Mouse (Mus musculus) embryonic facial prominence, embryonic 11.5 days (tissue): ENCODE results near the gene Nanos1. TPM values are rescaled to one million over a fixed set of nuclear protein-coding genes. Genes with fewer than 3 reads are reported as not detected.

Source experiments
- ATAC-seq: fragments of 200-750 bp; cut with Nextera tagmentation; replicated peaks from 2 replicates; pipeline ENCODE4 v1.8.0; 2017; ENCODE audit warnings: low read depth; ENCODE audit not compliant: insufficient number of reproducible peaks, low FRiP score, low TSS enrichment
- DNase-seq: peaks from one replicate; pipeline ENCODE4 v3.0.0-alpha.2; 2015; ENCODE audit warnings: low spot score
- H3K27ac ChIP-seq: fragments of 300-500 bp; sonication (generic); replicated peaks from 2 replicates; pipeline ENCODE4 v1.5.1; 2014; ENCODE audit warnings: mild to moderate bottlenecking, low read depth, low read length, control low read depth
- H3K27me3 ChIP-seq: fragments of 300-500 bp; sonication (generic); 2 replicates; pipeline ENCODE4 v1.6.1; 2014; ENCODE audit warnings: mild to moderate bottlenecking, low read length, moderate library complexity, mixed read lengths; ENCODE audit not compliant: control insufficient read depth, insufficient read depth
- H3K36me3 ChIP-seq: fragments of 300-500 bp; sonication (generic); replicated peaks from 2 replicates; pipeline ENCODE4 v1.6.1; 2014; ENCODE audit warnings: low read depth, mild to moderate bottlenecking, low read length, moderate library complexity, mixed read lengths; ENCODE audit not compliant: control insufficient read depth, insufficient read depth
- H3K4me1 ChIP-seq: fragments of 300-500 bp; sonication (generic); 2 replicates; pipeline ENCODE4 v1.6.1; 2014; ENCODE audit warnings: low read length, mixed read lengths; ENCODE audit not compliant: control insufficient read depth, insufficient read depth
- H3K4me2 ChIP-seq: fragments of 300-500 bp; sonication (generic); 2 replicates; pipeline ENCODE4 v1.6.1; 2014; ENCODE audit warnings: low read depth, mild to moderate bottlenecking, control low read depth, low read length, moderate library complexity
- H3K4me3 ChIP-seq: fragments of 300-500 bp; sonication (generic); 2 replicates; pipeline ENCODE4 v1.5.1; 2014; ENCODE audit warnings: low read depth, low read length, control low read depth
- H3K9ac ChIP-seq: fragments of 300-500 bp; sonication (generic); replicated peaks from 2 replicates; pipeline ENCODE4 v1.6.1; 2014; ENCODE audit warnings: mild to moderate bottlenecking, control low read depth, low read length
- H3K9me3 ChIP-seq: fragments of 300-500 bp; sonication (generic); replicated peaks from 2 replicates; pipeline ENCODE4 v1.6.1; 2016; ENCODE audit warnings: mild to moderate bottlenecking, low read length, inconsistent platforms, mixed read lengths; ENCODE audit not compliant: control insufficient read depth
- WGBS: fragments of 180-500 bp; shearing (Covaris S2); extraction: QIAGEN DNeasy Blood & Tissue Kit; methylation state at CpG from one replicate; pipeline ENCODE4 v1.1.7; 2014; 5-methylcytosine and 5-hydroxymethylcytosine counted together
- polyA plus RNA-seq: library from polyadenylated mRNA; unstranded; fragments of >200 nt; fragmentation: Nextera tagmentation; extraction: Ambion mirVana; gene quantifications from 2 replicates; pipeline ENCODE4 v1.2.1, GENCODE M21; 2014

Gene Nanos1
- polyA plus RNA-seq, 1 experiment from 2014 or later: 2.3 TPM

- WGBS: 60% methylated on average over 1 of the region's 1 CpGs
- H3K4me2 ChIP-seq: no peak overlapping the region
- DNase-seq (no peak), ATAC-seq (no peak)
- no peak overlapping the region for H3K9ac ChIP-seq
- H3K36me3 ChIP-seq: no peaks in the 10 kb centered on the region
- H3K4me3 ChIP-seq: no peak overlapping the region
- H3K9me3 ChIP-seq: no peaks in the 10 kb centered on the region
- H3K27me3 ChIP-seq: no peaks in the 10 kb centered on the region
- H3K27ac ChIP-seq: no peak overlapping the region
- no peaks in the 10 kb centered on the region for H3K4me1 ChIP-seq
Measured at GRCm38 (mm10) chr19:60740560-60740959, 15.2 kb upstream of the Nanos1 start.

DNA sequence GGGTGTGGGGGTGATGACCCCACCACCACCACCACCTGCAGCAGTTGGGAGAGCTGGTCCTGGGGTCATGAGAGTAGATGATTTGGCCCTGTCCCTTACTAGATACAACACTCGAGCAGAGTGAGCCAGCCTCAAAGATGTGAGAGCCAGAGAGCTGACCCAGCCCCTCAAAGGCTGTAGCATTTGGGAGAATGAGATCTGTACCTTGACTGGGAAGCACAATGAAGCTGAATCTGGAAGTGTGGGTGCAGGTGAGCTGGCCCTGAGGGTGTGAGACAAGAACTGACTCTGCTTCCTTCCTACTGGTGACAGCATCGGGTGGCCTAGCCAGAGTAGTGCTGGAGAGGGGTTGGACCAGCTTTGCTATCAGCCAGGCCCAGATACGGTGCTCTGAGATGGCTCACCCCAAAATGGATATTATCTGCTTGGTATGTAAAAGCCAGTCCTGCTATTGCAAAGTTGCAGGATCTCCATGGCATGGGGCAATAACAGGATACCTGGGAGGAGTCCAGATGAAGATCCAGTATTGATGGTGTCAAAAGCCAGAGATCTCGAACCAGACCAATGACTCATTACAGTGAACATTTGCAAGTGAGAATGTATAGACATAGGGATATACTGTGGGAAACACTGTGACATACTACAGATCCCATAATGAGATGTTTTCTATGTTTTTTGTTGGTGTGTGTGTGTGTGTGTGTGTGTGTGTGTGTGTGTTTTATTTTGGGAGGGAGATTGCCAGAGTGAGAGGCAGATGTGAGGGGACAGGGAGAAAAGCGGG is 11.8 kb upstream of the Nanos1 start:
- ATAC-seq (no peak), DNase-seq (no peak)
- Histone ChIP-seq H3K4me1 (no peaks in the 10 kb centered on the region), H3K36me3 (no peaks in the 10 kb centered on the region), H3K4me3 (no peak overlapping the region), H3K27me3 (no peaks in the 10 kb centered on the region), H3K9me3 (no peaks in the 10 kb centered on the region), H3K4me2 (no peak overlapping the region), H3K27ac (no peak overlapping the region), H3K9ac (no peak overlapping the region)
- WGBS: 72% methylated on average over 5 of the region's 5 CpGs

DNA sequence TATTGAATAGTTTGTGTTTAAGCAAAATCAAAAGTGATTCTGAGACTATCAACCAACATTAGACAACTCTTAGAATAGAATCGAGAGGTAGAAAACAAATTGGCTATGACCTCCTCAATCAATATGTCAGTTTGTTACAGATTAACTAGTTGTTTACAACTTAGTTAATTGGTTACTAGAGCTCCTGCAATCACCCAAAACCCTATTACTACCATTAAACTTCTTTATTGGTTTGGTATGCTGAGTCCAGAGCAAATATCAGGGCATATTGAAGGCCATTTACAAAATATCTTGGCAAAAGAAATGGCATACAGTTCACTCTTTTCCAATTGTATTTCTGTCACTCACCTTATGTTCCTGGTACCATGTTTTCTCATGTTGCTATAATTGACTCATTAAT is 8.0 kb upstream of the Nanos1 start:
- DNase-seq (no peak), ATAC-seq (no peak)
- no peak overlapping the region for H3K27ac ChIP-seq
- H3K4me2 ChIP-seq: no peak overlapping the region
- 79% methylated on average over 1 of the region's 1 CpGs for WGBS
- no peaks in the 10 kb centered on the region for H3K27me3 ChIP-seq
- H3K9me3 ChIP-seq: no peaks in the 10 kb centered on the region
- no peak overlapping the region for H3K4me3 ChIP-seq
- no peaks in the 10 kb centered on the region for H3K36me3 ChIP-seq
- H3K9ac ChIP-seq: no peak overlapping the region
- no peaks in the 10 kb centered on the region for H3K4me1 ChIP-seq

DNA sequence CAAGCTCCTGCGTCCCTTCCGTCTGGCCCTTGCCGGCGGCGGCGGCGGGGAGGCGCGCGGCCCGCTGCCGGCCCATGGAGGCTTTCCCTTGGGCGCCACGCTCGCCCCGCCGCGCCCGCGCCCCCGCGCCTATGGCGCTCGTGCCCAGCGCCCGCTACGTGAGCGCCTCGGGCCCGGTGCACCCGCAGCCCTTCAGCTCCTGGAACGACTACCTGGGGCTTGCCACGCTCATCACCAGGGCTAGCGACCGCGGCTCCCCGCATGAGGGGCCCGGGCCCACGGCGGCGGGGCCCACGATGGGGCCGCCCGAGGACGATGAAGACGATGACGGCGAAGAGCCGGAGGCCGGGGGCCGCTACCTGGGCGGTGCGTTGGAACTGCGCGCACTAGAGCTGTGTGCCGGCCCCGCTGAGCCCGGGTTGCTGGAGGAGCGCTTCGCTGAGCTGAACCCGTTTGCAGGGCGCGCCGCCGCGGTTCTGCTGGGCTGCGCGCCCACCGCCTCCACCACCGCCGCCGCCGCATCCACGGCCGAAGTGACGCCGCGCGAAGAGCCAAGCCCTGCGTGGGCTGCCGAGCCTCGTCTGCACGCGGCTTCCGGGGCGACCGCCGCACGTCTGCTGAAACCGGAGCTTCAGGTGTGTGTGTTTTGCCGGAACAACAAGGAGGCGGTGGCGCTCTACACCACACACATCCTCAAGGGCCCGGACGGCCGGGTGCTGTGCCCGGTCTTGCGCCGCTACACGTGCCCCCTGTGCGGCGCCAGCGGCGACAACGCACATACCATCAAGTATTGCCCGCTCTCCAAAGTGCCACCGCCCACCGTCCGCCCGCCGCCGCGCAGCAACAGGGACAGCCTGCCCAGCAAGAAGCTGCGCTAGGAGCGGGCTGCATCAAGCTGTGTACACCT is 658 bp downstream of the Nanos1 start:
- peak; percentile 70 for ATAC-seq
- H3K36me3 ChIP-seq: peaks cover 2% of the 10 kb centered on the region
- no peaks in the 10 kb centered on the region for H3K4me1 ChIP-seq
- peak overlapping the region; percentile 73 for H3K4me3 ChIP-seq
- under 1% methylated on average over 97 of the region's 115 CpGs for WGBS
- no peaks in the 10 kb centered on the region for H3K9me3 ChIP-seq
- peak; percentile 49 for DNase-seq
- H3K27me3 ChIP-seq: no peaks in the 10 kb centered on the region
- 0 out of 2 replicates have a peak overlapping the region, but pooled peaks have one; percentile 28 for H3K27ac ChIP-seq
- peak overlapping the region; percentile 100 for H3K4me2 ChIP-seq
- peak overlapping the region; percentile 65 for H3K9ac ChIP-seq

GRCm38 (mm10) chr19:60757099-60757785 is 1.5 kb downstream of the Nanos1 start:
- H3K9ac ChIP-seq: no peak overlapping the region
- H3K4me1 ChIP-seq: no peaks in the 10 kb centered on the region
- peaks cover 2% of the 10 kb centered on the region for H3K36me3 ChIP-seq
- no peaks in the 10 kb centered on the region for H3K9me3 ChIP-seq
- no peak for ATAC-seq
- H3K27ac ChIP-seq: no peak overlapping the region
- peak overlapping the region; percentile 73 for H3K4me3 ChIP-seq
- no peak for DNase-seq
- H3K27me3 ChIP-seq: no peaks in the 10 kb centered on the region
- H3K4me2 ChIP-seq: peak overlapping the region; percentile 100
- WGBS: 6% methylated on average over 25 of the region's 25 CpGs

GRCm38 (mm10) chr19:60758896-60759835 is 3.4 kb downstream of the Nanos1 start:
- peaks cover 11% of the 10 kb centered on the region for H3K36me3 ChIP-seq
- no peaks in the 10 kb centered on the region for H3K9me3 ChIP-seq
- H3K4me1 ChIP-seq: no peaks in the 10 kb centered on the region
- H3K27ac ChIP-seq: no peak overlapping the region
- no peak overlapping the region for H3K4me2 ChIP-seq
- no peak overlapping the region for H3K9ac ChIP-seq
- no peak overlapping the region for H3K4me3 ChIP-seq
- WGBS: 73% methylated on average over 4 of the region's 4 CpGs
- DNase-seq (no peak), ATAC-seq (no peak)
- no peaks in the 10 kb centered on the region for H3K27me3 ChIP-seq

DNA sequence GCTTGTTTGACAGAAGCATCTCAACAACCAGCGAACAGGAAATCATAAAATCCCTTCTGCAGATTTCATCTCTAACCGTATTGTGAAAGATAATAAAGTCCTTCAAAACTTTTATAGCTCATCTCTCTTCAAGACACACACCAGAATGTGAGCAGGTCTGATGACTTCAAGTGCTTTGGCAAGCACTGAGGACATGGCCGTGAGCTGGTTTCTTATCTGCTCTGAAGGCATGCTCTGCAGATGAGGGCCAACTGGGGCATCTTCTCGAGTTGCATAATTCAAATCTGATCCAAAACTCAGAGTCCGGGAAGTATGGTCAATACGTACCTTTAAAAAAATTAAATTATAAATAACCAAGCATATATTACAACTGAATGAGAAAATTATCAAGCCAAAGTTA is 17.6 kb downstream of the Nanos1 start:
- H3K4me2 ChIP-seq: no peak overlapping the region
- H3K36me3 ChIP-seq: peaks cover 21% of the 10 kb centered on the region

More for the DNA sequence above, 17.6 kb downstream of the Nanos1 start:
- H3K27ac ChIP-seq: no peak overlapping the region
- WGBS: 93% methylated on average over 6 of the region's 6 CpGs
- H3K4me3 ChIP-seq: no peak overlapping the region
- no peaks in the 10 kb centered on the region for H3K9me3 ChIP-seq
- H3K4me1 ChIP-seq: no peaks in the 10 kb centered on the region
- DNase-seq (no peak), ATAC-seq (no peak)
- H3K9ac ChIP-seq: no peak overlapping the region
- no peaks in the 10 kb centered on the region for H3K27me3 ChIP-seq
